Mouse (Mus musculus): Measurements from ENCODE around the gene Dnali1. TPM values are rescaled to one million over a fixed set of nuclear protein-coding genes. Genes with fewer than 3 reads are reported as not detected.
A peak's percentile ranks its signal among the peaks of the same experiment; 100 is the strongest.

Gene Dnali1
- polyA plus RNA-seq, 1 experiment from 2014 or later: 0.41 TPM

DNA sequence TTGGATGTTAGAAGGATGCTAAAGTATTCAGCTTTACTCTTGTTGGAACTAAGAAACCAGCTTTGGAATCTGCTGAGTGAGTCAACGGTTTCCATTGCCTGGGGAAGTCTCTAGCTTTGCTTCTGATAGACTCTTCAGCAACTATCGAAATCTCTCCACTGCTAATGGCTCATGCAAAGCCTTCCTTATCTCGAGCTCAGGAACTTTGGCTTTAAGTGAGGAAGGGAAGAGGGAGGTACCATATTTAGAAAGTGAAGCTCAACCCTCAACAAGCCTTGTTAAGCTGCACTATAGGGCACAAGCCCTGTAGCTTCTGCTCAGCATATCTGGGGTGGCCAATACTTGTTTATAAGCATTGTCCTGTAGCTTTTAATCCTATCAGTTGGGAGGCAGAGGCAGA, 8.2 kb downstream of the Dnali1 start:
- Histone ChIP-seq H3K9ac (replicated peaks; ENCODE audit: low read depth, low read length) (no peak overlapping the region), H3K4me3 (replicated peaks; ENCODE audit: low read length) (no peak overlapping the region), H3K9me3 (ENCODE audit: control insufficient read depth, low read length) (no peaks in the 10 kb centered on the region), H3K36me3 (ENCODE audit: control insufficient read depth, insufficient read depth) (peaks cover 30% of the 10 kb centered on the region), H3K27me3 (replicated peaks; ENCODE audit: control insufficient read depth, insufficient read depth, low read length) (no peaks in the 10 kb centered on the region), H3K4me1 (replicated peaks; ENCODE audit: control insufficient read depth, insufficient read depth, low read length) (peaks cover 5% of the 10 kb centered on the region; the same call in 1 of the 2 replicates), H3K27ac (ENCODE audit: low read length) (no peak overlapping the region), H3K4me2 (ENCODE audit: low read length) (no peak overlapping the region)
- WGBS: 57% methylated on average over 3 of the region's 3 CpGs
- no peak for ATAC-seq

DNA sequence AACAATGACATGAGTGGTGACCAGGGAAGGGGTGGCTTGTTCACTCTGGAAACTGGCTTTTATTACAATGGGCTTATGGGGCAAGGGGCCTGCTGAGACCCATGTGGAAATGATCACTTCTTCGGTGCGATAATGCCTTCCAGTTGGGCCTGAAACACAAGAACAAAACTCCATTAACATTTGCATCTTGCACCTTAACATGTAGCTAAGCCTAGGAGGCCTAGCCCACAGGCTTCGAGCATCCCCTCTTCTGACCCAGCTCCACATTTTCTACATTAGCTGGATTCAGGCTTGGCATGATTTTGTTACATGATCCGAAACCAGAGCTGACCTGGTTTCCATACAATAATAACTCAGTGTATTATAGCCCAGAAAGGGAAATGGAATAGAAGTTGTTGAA, 9.0 kb downstream of the Dnali1 start:
- ATAC-seq: no peak
- H3K4me2 ChIP-seq (ENCODE audit: low read length): no peak overlapping the region
- no peak overlapping the region for H3K4me3 ChIP-seq (replicated peaks; ENCODE audit: low read length)
- WGBS: 93% methylated on average over 4 of the region's 4 CpGs
- H3K36me3 ChIP-seq (ENCODE audit: control insufficient read depth, insufficient read depth): peaks cover 30% of the 10 kb centered on the region
- no peak overlapping the region for H3K9ac ChIP-seq (replicated peaks; ENCODE audit: low read depth, low read length)
- H3K27ac ChIP-seq (ENCODE audit: low read length): no peak overlapping the region
- H3K27me3 ChIP-seq (replicated peaks; ENCODE audit: control insufficient read depth, insufficient read depth, low read length): no peaks in the 10 kb centered on the region
- H3K9me3 ChIP-seq (ENCODE audit: control insufficient read depth, low read length): no peaks in the 10 kb centered on the region
- H3K4me1 ChIP-seq (replicated peaks; ENCODE audit: control insufficient read depth, insufficient read depth, low read length): peaks cover 5% of the 10 kb centered on the region; the same call in 1 of the 2 replicates

DNA sequence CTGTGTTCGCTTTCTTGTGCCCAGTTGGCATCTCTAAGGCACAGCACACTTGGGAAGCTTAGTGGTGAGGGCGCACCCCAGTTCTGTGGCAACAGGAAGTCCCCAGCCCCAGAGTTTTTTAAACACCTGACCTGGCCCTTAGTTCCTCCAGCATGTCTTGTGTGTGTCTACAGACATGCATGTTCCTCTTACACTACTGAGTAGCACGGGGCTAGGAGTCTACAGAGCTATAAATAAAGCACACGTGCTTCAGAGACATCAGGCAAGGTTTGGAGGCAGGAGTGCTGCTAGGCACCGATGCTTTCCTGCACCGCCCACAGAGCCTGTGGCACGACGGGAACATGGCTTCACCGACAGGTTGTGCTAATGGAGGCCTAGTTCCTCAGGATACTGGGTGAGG, 10.1 kb downstream of the Dnali1 start:
- Histone ChIP-seq H3K4me1 (replicated peaks; ENCODE audit: control insufficient read depth, insufficient read depth, low read length) (peaks cover 5% of the 10 kb centered on the region; the same call in 1 of the 2 replicates), H3K4me3 (replicated peaks; ENCODE audit: low read length) (no peak overlapping the region), H3K9ac (replicated peaks; ENCODE audit: low read depth, low read length) (no peak overlapping the region), H3K27me3 (replicated peaks; ENCODE audit: control insufficient read depth, insufficient read depth, low read length) (no peaks in the 10 kb centered on the region), H3K9me3 (ENCODE audit: control insufficient read depth, low read length) (no peaks in the 10 kb centered on the region), H3K36me3 (ENCODE audit: control insufficient read depth, insufficient read depth) (peaks cover 30% of the 10 kb centered on the region), H3K27ac (ENCODE audit: low read length) (no peak overlapping the region), H3K4me2 (ENCODE audit: low read length) (no peak overlapping the region)
- 91% methylated on average over 9 of the region's 9 CpGs for WGBS
- ATAC-seq: no peak

GRCm38 (mm10) chr4:125044454-125044853, 21.0 kb downstream of the Dnali1 start:
- WGBS: 88% methylated on average over 7 of the region's 7 CpGs
- no peak overlapping the region for H3K27ac ChIP-seq (ENCODE audit: low read length)
- H3K4me2 ChIP-seq (ENCODE audit: low read length): no peak overlapping the region
- H3K36me3 ChIP-seq (ENCODE audit: control insufficient read depth, insufficient read depth): peaks cover 48% of the 10 kb centered on the region
- H3K9ac ChIP-seq (replicated peaks; ENCODE audit: low read depth, low read length): no peak overlapping the region
- no peaks in the 10 kb centered on the region for H3K9me3 ChIP-seq (ENCODE audit: control insufficient read depth, low read length)
- no peak overlapping the region for H3K4me3 ChIP-seq (replicated peaks; ENCODE audit: low read length)
- H3K27me3 ChIP-seq (replicated peaks; ENCODE audit: control insufficient read depth, insufficient read depth, low read length): no peaks in the 10 kb centered on the region
- no peak for ATAC-seq
- H3K4me1 ChIP-seq (replicated peaks; ENCODE audit: control insufficient read depth, insufficient read depth, low read length): no peaks in the 10 kb centered on the region

GRCm38 (mm10) chr4:125034341-125034740, 31.2 kb downstream of the Dnali1 start:
- no peak for ATAC-seq
- 84% methylated on average over 4 of the region's 4 CpGs for WGBS
- H3K27me3 ChIP-seq (replicated peaks; ENCODE audit: control insufficient read depth, insufficient read depth, low read length): no peaks in the 10 kb centered on the region
- H3K4me1 ChIP-seq (replicated peaks; ENCODE audit: control insufficient read depth, insufficient read depth, low read length): peaks cover 14% of the 10 kb centered on the region
- no peak overlapping the region for H3K4me2 ChIP-seq (ENCODE audit: low read length)
- no peaks in the 10 kb centered on the region for H3K9me3 ChIP-seq (ENCODE audit: control insufficient read depth, low read length)
- no peak overlapping the region for H3K9ac ChIP-seq (replicated peaks; ENCODE audit: low read depth, low read length)
- H3K4me3 ChIP-seq (replicated peaks; ENCODE audit: low read length): no peak overlapping the region
- no peak overlapping the region for H3K27ac ChIP-seq (ENCODE audit: low read length)
- H3K36me3 ChIP-seq (ENCODE audit: control insufficient read depth, insufficient read depth): peaks cover 10% of the 10 kb centered on the region; the same call in 1 of the 2 replicates

- 0 out of 2 replicates have a peak, but pooled peaks cover 3% of the 10 kb centered on the region for H3K27me3 ChIP-seq (replicated peaks; ENCODE audit: control insufficient read depth, insufficient read depth, low read length)
- H3K4me2 ChIP-seq (ENCODE audit: low read length): peak overlapping the region; percentile 98
- peaks cover 2% of the 10 kb centered on the region; the same call in 1 of the 2 replicates for H3K36me3 ChIP-seq (ENCODE audit: control insufficient read depth, insufficient read depth)
- under 1% methylated on average over 50 of the region's 50 CpGs for WGBS
- H3K27ac ChIP-seq (ENCODE audit: low read length): peak overlapping the region; percentile 54
- peak overlapping the region; percentile 73 for H3K4me3 ChIP-seq (replicated peaks; ENCODE audit: low read length)
- peak; percentile 99 for ATAC-seq
- peaks cover 16% of the 10 kb centered on the region for H3K4me1 ChIP-seq (replicated peaks; ENCODE audit: control insufficient read depth, insufficient read depth, low read length)
- H3K9me3 ChIP-seq (ENCODE audit: control insufficient read depth, low read length): no peaks in the 10 kb centered on the region
- peak overlapping the region; percentile 88 for H3K9ac ChIP-seq (replicated peaks; ENCODE audit: low read depth, low read length)
Measured at GRCm38 (mm10) chr4:125029891-125030614, 35.5 kb downstream of the Dnali1 start.

GRCm38 (mm10) chr4:125020780-125021538, 44.5 kb downstream of the Dnali1 start:
- no peak overlapping the region for H3K4me3 ChIP-seq (replicated peaks; ENCODE audit: low read length)
- H3K27ac ChIP-seq (ENCODE audit: low read length): no peak overlapping the region
- no peak for ATAC-seq
- H3K9ac ChIP-seq (replicated peaks; ENCODE audit: low read depth, low read length): no peak overlapping the region
- no peaks in the 10 kb centered on the region for H3K27me3 ChIP-seq (replicated peaks; ENCODE audit: control insufficient read depth, insufficient read depth, low read length)
- H3K4me2 ChIP-seq (ENCODE audit: low read length): no peak overlapping the region
- 31% methylated on average over 11 of the region's 11 CpGs for WGBS
- no peaks in the 10 kb centered on the region for H3K9me3 ChIP-seq (ENCODE audit: control insufficient read depth, low read length)
- no peaks in the 10 kb centered on the region for H3K4me1 ChIP-seq (replicated peaks; ENCODE audit: control insufficient read depth, insufficient read depth, low read length)
- H3K36me3 ChIP-seq (ENCODE audit: control insufficient read depth, insufficient read depth): no peaks in the 10 kb centered on the region

GRCm38 (mm10) chr4:125017431-125017830, 48.1 kb downstream of the Dnali1 start:
- Histone ChIP-seq H3K36me3 (ENCODE audit: control insufficient read depth, insufficient read depth) (no peaks in the 10 kb centered on the region), H3K4me2 (ENCODE audit: low read length) (no peak overlapping the region)
- WGBS: 77% methylated on average over 11 of the region's 11 CpGs

DNA sequence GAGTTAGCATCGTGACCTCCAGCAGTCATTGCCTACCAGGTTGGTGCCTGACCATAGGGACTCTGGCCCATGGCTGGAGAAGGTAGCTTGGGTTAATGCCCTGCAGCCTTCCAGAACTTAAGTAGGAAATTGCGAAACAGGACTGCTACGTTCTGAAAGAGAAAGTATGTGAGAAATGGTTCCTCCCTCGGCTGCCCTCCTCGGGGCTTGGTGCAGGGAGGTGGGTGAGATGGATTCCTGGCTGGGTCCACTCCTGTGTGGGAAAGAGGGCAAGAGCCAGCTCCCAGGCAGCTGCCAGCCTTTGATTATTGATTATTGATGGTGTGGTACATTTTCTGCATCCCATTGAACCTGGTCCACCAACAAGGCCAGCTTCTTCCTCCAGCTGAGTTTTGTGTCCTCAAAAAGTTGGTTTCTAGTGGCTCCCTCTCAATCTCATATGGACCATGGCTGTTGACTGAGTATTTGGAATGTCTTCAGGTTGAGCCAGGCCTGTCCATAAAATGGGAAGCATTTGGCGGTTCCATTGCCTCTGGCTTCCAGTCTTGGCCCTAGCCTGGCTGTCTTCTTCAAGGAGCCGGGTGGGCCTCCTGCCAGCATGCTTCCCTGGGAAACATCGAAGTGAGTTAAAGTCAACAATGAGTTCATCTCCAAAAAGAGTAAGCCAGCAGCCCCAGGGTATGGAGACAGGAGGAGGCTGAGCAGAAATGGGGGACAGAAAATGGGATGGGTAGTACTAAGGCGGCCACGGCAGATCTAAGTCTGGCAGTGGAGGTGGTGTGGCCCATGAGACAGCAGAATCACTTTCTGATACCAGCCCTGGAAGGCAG, 49.5 kb downstream of the Dnali1 start, which contains the start of gene Gnl2:
TSS of gene Gnl2 (plus strand) at position 780 of the 830 bp plus-strand sequence.
- Histone ChIP-seq H3K36me3 (ENCODE audit: control insufficient read depth, insufficient read depth) (no peaks in the 10 kb centered on the region), H3K9ac (replicated peaks; ENCODE audit: low read depth, low read length) (no peak within 1 kb of the TSS), H3K27me3 (replicated peaks; ENCODE audit: control insufficient read depth, insufficient read depth, low read length) (no peaks in the 10 kb centered on the region), H3K27ac (ENCODE audit: low read length) (no peak within 1 kb of the TSS), H3K4me1 (replicated peaks; ENCODE audit: control insufficient read depth, insufficient read depth, low read length) (no peaks in the 10 kb centered on the region), H3K9me3 (ENCODE audit: control insufficient read depth, low read length) (no peaks in the 10 kb centered on the region), H3K4me2 (ENCODE audit: low read length) (no peak within 1 kb of the TSS), H3K4me3 (replicated peaks; ENCODE audit: low read length) (no peak within 1 kb of the TSS)
- 87% methylated on average over 10 of the region's 10 CpGs for WGBS
- ATAC-seq: no peak

More at GRCm38 (mm10) chr4:125017431-125017830, 48.1 kb downstream of the Dnali1 start:
- H3K4me3 ChIP-seq (replicated peaks; ENCODE audit: low read length): no peak overlapping the region
- H3K9ac ChIP-seq (replicated peaks; ENCODE audit: low read depth, low read length): no peak overlapping the region
- no peak overlapping the region for H3K27ac ChIP-seq (ENCODE audit: low read length)
- H3K9me3 ChIP-seq (ENCODE audit: control insufficient read depth, low read length): no peaks in the 10 kb centered on the region
- no peak for ATAC-seq
- H3K27me3 ChIP-seq (replicated peaks; ENCODE audit: control insufficient read depth, insufficient read depth, low read length): no peaks in the 10 kb centered on the region
- no peaks in the 10 kb centered on the region for H3K4me1 ChIP-seq (replicated peaks; ENCODE audit: control insufficient read depth, insufficient read depth, low read length)
